Mouse (Mus musculus): ENCODE results near the gene Fyn. TPM values are rescaled to one million over a fixed set of nuclear protein-coding genes. Genes with fewer than 3 reads are reported as not detected.

The Fyn gene
- total and polyA plus RNA-seq, 2 experiments from 2014 or later: 95.2 to 120 TPM

DNA sequence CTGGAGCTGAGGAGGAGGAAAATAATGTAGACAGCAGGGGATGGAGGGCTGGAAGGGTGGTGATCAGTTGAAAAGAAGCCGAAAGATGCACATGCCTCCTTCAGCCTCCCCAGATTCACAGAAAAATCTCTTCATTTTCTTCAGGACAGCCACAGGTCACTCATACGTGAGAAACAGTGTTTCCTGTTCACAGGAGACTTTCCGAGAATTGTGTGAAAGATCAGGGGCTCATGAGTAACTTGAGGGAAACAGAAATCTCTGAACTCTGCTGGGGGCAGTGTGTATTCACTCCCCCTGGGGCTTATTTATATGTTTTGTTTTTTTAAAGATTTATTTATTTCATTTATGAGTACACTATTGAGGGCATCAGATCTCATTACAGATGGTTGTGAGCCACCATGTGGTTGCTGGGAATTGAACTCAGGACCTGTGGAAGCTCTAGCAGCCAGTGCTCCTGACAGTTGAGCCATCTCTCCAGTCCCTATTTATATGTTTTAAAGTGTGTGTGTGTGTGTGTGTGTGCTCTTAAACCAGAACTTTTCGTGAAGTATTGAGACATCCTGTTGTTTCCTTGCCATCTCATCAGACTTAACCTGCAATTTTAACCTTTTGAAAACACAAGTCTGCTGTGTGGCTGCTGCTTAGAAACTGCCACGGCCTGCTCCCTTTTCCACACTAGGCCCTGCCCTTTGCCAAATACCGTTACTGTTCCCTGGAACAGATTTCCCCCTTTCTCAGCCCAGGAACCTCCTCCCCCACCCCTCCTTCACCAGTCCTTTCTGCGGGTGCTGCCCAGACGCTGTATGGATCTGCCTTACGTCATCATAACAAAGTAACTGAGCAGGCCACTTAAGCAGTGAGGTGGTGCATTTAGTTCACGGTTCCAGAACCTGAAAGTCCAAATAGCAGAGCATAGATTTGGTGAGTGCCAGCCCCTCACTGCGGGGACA lies 118.1 kb downstream of the Fyn start:
- no peaks in the 10 kb centered on the region for H3K36me3 ChIP-seq (ENCODE audit: insufficient read depth, low read length)
- 35% methylated on average over 11 of the region's 11 CpGs for WGBS
- no peak overlapping the region for H3K4me2 ChIP-seq (ENCODE audit: low read depth, low read length)
- ATAC-seq: peak; percentile 6; the same call in 1 of the 2 replicates
- H3K9me3 ChIP-seq (ENCODE audit: low read length): no peaks in the 10 kb centered on the region
- peak overlapping the region; percentile 62; the same call in 1 of the 2 replicates for H3K27ac ChIP-seq
- H3K27me3 ChIP-seq (ENCODE audit: insufficient read depth, low read length): no peaks in the 10 kb centered on the region
- no peak for DNase-seq (ENCODE audit: low spot score)
- H3K4me3 ChIP-seq (ENCODE audit: low read length): no peak overlapping the region
- peaks cover 35% of the 10 kb centered on the region for H3K4me1 ChIP-seq (ENCODE audit: insufficient read depth, low read length)
- H3K9ac ChIP-seq (replicated peaks; ENCODE audit: low read length): no peak overlapping the region
- TF ChIP-seq CTCF (IDR thresholded peaks at IDR 0.05; ENCODE audit: low read depth): no peak

DNA sequence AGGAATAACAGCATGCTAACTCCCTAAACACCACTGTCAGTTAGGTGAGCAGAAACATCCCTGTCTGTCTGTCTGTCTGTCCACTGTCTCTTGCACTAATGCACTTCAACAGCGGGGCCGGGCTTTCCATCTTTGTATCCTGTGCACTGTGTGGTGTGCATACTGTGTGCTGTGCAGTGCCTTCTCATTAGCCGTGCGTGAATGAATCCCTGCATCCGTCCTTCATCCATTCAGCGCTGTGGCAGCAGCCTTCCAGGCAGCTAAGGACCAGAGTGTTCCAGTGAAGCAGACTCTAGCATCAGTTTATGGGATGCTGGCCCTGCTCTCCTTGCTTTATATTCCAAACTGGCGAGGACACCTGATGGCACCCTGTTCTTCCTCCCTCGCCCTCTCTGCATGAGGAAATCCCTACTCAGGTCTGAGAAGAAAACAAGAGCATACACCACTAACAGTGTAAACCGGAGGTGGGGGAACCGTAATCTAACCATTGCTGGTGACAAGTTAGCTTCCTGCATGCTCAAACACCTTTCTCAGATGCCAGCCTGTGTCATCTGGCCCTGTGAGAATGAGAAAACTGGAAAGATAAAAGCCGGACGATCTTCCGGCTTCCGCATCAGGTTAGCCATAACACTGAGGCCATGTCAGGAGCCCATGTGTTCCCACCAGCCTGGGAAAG lies 119.2 kb downstream of the Fyn start:
- H3K27me3 ChIP-seq (ENCODE audit: insufficient read depth, low read length): no peaks in the 10 kb centered on the region
- H3K27ac ChIP-seq: peak overlapping the region; percentile 62
- WGBS: 59% methylated on average over 14 of the region's 14 CpGs
- no peak for DNase-seq (ENCODE audit: low spot score)
- no peak for TF ChIP-seq CTCF (IDR thresholded peaks at IDR 0.05; ENCODE audit: low read depth)
- H3K9ac ChIP-seq (replicated peaks; ENCODE audit: low read length): no peak overlapping the region
- H3K36me3 ChIP-seq (ENCODE audit: insufficient read depth, low read length): no peaks in the 10 kb centered on the region
- H3K4me2 ChIP-seq (ENCODE audit: low read depth, low read length): no peak overlapping the region
- no peaks in the 10 kb centered on the region for H3K9me3 ChIP-seq (ENCODE audit: low read length)
- H3K4me1 ChIP-seq (ENCODE audit: insufficient read depth, low read length): peaks cover 35% of the 10 kb centered on the region
- H3K4me3 ChIP-seq (ENCODE audit: low read length): no peak overlapping the region
- ATAC-seq: no peak

DNA sequence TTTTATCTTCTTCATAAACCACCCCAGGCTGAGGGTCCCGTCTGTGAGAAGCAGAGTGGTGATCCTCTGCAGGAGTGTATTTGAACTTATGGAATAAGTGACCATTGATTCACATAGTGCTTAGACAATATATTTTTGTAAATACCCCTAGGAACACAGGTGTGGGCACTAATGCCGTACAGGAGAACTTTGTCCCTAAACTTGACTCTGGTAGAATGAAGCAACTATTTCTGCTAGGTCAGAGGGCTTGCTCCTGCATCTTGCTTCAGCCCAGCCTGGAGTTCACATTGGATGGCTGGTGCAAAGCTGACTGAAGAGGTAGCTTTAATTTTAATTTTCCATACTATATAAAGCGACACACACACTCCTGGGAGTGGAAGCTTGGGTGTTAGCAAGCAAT lies 119.9 kb downstream of the Fyn start:
- 69% methylated on average over 3 of the region's 3 CpGs for WGBS
- Histone ChIP-seq H3K4me2 (ENCODE audit: low read depth, low read length) (no peak overlapping the region), H3K4me1 (ENCODE audit: insufficient read depth, low read length) (peaks cover 35% of the 10 kb centered on the region), H3K27ac (0 out of 2 replicates have a peak overlapping the region, but pooled peaks have one; percentile 62), H3K27me3 (ENCODE audit: insufficient read depth, low read length) (no peaks in the 10 kb centered on the region), H3K9ac (replicated peaks; ENCODE audit: low read length) (no peak overlapping the region), H3K4me3 (ENCODE audit: low read length) (no peak overlapping the region), H3K36me3 (ENCODE audit: insufficient read depth, low read length) (no peaks in the 10 kb centered on the region), H3K9me3 (ENCODE audit: low read length) (no peaks in the 10 kb centered on the region)
- ATAC-seq (no peak), DNase-seq (ENCODE audit: low spot score) (no peak)
- TF ChIP-seq CTCF (IDR thresholded peaks at IDR 0.05; ENCODE audit: low read depth): no peak

DNA sequence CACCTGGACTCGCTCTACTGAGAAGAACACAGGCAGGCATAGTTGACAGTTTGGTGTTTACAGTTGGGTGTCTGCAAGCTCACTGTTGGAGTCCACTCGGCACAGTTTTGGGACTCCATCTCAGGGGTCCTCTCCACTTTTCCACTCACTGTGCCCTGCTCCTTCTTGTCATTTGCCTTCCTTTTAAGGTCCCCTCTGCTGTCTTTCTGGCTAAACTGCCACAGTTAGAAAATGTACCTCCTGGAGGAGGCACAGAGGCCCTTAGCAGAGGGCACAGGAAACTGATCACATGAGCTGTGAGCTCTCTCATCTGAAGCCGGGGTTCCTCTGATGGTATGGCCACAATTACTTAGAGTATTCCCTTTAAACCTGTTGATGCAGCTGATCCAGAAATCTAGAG lies 120.3 kb downstream of the Fyn start:
- Histone ChIP-seq H3K36me3 (ENCODE audit: insufficient read depth, low read length) (no peaks in the 10 kb centered on the region), H3K9ac (replicated peaks; ENCODE audit: low read length) (no peak overlapping the region), H3K4me3 (ENCODE audit: low read length) (no peak overlapping the region), H3K4me2 (ENCODE audit: low read depth, low read length) (no peak overlapping the region), H3K27ac (no peak overlapping the region), H3K4me1 (ENCODE audit: insufficient read depth, low read length) (peaks cover 34% of the 10 kb centered on the region), H3K9me3 (ENCODE audit: low read length) (no peaks in the 10 kb centered on the region), H3K27me3 (ENCODE audit: insufficient read depth, low read length) (no peaks in the 10 kb centered on the region)
- DNase-seq (ENCODE audit: low spot score) (no peak), ATAC-seq (no peak)
- 81% methylated on average over 3 of the region's 3 CpGs for WGBS
- TF ChIP-seq CTCF (IDR thresholded peaks at IDR 0.05; ENCODE audit: low read depth): no peak

DNA sequence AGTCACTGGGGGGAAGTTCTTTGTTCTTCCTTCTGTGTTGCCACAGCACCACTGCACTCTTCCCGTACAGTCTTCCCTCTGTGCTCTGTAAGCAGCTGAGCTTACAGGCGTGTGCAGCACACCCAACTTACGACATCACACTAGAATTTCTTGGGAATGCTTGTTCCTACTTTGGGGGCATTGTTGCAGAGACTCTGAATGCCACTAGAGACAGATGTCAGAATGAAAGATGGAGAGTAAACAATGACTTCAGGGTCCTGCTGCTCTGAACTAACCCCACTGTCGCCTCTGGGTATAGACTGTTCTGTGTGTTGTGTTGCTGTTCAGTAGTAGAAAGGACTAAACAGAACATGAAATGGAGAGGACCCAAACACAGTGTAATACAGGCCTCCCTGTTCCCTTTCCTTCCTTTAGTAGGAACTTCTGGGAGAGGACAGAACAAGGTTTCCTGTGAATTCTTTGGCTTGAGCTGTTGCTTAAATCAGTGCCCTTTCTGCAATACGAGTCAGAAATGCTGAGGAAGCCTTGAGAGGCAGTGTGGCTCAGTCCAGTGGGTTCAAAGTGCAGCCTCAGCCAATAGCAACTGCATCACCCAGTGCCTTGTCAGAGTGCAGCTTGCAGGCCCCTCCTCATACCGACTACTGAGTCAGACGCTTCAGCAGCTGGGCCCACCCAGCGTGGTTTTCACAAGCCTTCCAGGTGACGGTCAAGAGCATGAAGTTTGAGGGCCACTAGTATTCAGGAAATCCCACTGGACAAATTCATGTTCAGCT lies 121.9 kb downstream of the Fyn start:
- Histone ChIP-seq H3K9me3 (ENCODE audit: low read length) (no peaks in the 10 kb centered on the region), H3K27me3 (ENCODE audit: insufficient read depth, low read length) (no peaks in the 10 kb centered on the region), H3K4me1 (ENCODE audit: insufficient read depth, low read length) (peaks cover 20% of the 10 kb centered on the region), H3K27ac (peak overlapping the region; percentile 16; the same call in 1 of the 2 replicates), H3K4me3 (ENCODE audit: low read length) (no peak overlapping the region), H3K9ac (replicated peaks; ENCODE audit: low read length) (no peak overlapping the region), H3K4me2 (ENCODE audit: low read depth, low read length) (no peak overlapping the region), H3K36me3 (ENCODE audit: insufficient read depth, low read length) (no peaks in the 10 kb centered on the region)
- DNase-seq (ENCODE audit: low spot score) (no peak), ATAC-seq (no peak)
- 63% methylated on average over 9 of the region's 9 CpGs for WGBS
- no peak for TF ChIP-seq CTCF (IDR thresholded peaks at IDR 0.05; ENCODE audit: low read depth)

- no peak for ATAC-seq
- H3K4me1 ChIP-seq (ENCODE audit: insufficient read depth, low read length): peaks cover 16% of the 10 kb centered on the region
- H3K4me2 ChIP-seq (ENCODE audit: low read depth, low read length): no peak overlapping the region
- DNase-seq (ENCODE audit: low spot score): no peak
- H3K36me3 ChIP-seq (ENCODE audit: insufficient read depth, low read length): no peaks in the 10 kb centered on the region
- no peak overlapping the region for H3K4me3 ChIP-seq (ENCODE audit: low read length)
- H3K27me3 ChIP-seq (ENCODE audit: insufficient read depth, low read length): no peaks in the 10 kb centered on the region
- H3K9me3 ChIP-seq (ENCODE audit: low read length): no peaks in the 10 kb centered on the region
- H3K9ac ChIP-seq (replicated peaks; ENCODE audit: low read length): no peak overlapping the region
- no peak overlapping the region for H3K27ac ChIP-seq
- TF ChIP-seq CTCF (IDR thresholded peaks at IDR 0.05; ENCODE audit: low read depth): no peak
- 60% methylated on average over 6 of the region's 6 CpGs for WGBS
Measured at GRCm38 (mm10) chr10:39492146-39492545, 123.5 kb downstream of the Fyn start.
